Mouse (Mus musculus) frontal cortex, postnatal 14 days (tissue): ENCODE measurements at regions not wholly inside any gene's neighbourhood (a gene's known extent, or its start where the extent isn't known, plus 50 kb on each side); places are given as distances from the start of the nearest gene placed in this dataset.

Experiments used
- DNase-seq, 2 experiments: peaks; one replicate each; pipeline ENCODE4 v3.0.0; 2022; ENCODE audit warnings: low spot score in 2 of 2

- DNase-seq: no peak
Observed at GRCm38 (mm10) chr8:34709316-34709715, 597.8 kb upstream of the Gm10131 start.

GRCm38 (mm10) chr8:34703351-34703750 lies 591.8 kb upstream of the Gm10131 start:
- DNase-seq: no peak

DNA sequence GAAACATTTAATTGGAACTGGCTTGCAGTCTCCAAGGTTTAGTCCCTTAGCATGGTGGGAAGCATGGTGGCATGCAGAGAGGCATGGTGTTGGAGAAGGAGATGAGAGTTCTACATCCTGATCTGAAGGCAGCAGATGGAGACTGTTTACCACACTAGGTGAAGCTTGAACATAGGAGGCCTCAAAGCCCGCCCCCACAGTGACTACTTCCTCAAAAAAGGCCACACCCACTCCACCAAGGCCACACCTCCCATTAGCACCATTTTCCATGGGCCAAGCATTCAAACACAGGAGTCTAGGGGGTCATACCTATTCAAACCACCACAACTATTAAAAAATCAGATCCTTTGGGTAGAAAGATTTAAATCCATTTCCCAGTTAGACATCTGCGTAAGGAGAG lies 591.3 kb upstream of the Gm10131 start:
- no peak for DNase-seq

DNA sequence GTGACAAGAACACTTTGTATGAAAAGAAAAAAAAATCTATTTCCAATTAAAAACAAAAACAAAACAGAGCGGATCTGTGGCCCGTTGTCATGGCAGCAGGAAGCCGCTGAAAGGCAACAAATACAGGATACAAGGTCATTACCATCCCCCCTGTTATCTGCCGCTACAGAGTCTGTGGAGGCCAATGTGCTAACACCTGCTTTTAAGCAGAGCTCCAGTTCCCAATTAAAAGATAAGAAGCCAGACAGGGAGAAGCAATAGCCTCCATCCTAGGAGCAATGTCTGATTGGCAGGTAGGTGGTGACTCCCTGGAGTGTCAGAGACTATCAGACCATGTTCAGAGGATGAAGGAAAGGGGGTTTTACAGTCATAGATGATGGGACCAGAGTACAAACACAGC lies 587.5 kb upstream of the Gm10131 start:
- no peak for DNase-seq

DNA sequence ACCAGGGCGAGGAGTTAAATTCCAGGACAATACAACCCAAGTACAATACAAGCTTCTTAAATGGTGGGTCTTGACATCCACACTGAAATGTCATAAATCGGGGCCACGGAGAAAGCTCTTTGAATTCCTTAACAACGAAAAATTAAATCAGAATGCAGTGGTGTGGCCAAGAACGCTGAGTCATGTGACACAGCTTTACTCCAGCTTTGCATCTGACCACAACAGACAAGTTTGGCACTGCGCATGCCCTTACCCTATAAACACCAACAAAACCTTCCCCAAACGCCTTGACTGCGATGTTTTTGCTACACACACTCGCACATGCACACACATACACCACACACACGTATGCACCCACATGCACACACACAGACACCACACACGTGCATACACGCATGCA lies 584.8 kb upstream of the Gm10131 start:
- DNase-seq: no peak

- no peak for DNase-seq
Observed at GRCm38 (mm10) chr8:34692606-34693005, 581.1 kb upstream of the Gm10131 start.

DNA sequence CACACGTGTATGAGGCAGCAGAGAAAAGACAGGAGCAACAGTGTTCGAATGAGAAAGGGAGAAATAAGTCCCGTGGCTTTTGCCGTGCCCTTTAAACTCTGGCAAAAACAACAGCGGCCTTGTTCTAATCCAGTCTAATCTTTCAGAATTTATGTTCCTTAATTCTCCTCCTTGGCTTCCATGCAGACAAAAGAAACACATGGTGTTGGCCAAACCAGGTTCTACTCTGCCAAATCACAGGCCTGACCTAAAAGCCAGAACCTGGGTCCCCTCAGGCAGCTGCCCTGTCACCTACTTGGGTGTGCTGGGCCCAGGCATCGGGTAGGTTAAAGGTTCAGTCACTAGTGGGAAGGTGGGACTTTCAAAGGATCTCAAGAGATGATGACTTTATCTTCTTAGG lies 580.2 kb upstream of the Gm10131 start:
- no peak for DNase-seq

DNA sequence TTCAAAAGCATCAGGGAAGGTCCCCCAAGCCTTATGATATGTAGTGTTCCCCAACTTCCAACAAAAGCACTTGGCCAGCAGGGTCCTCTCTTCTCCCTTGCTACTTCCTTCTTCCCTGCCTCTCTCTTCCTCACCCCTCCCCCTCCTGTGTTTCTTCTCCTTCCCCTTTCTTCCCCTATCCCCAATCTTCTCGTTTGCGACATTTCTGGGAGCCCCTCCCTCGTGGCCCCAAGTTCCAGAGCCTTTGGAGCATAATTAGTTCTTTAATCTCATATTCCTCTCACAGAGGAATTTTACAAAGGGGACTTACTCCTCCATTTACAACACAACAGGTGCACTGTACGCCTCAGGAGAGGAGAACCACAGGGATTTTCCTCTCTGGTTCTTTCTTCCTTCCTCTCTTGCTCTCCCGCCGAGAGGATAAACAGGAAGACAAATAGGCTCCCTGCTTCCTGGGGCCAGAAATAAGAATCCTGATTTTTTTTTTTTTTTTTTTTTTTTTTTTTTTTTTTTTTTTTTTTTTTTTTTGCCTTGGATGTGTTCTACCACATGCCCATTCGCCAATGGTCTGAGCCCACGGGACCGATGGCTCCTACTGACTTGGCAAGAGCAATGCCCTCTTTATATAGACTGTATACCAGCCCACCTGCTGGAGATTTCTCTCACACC lies 578.4 kb upstream of the Gm10131 start:
- DNase-seq: no peak

GRCm38 (mm10) chr8:34689049-34689824 lies 577.7 kb upstream of the Gm10131 start:
- no peak for DNase-seq

GRCm38 (mm10) chr8:34688396-34689048 lies 577.0 kb upstream of the Gm10131 start:
- DNase-seq: no peak

- no peak for DNase-seq
Observed at GRCm38 (mm10) chr8:34686371-34686770, 574.8 kb upstream of the Gm10131 start.

DNA sequence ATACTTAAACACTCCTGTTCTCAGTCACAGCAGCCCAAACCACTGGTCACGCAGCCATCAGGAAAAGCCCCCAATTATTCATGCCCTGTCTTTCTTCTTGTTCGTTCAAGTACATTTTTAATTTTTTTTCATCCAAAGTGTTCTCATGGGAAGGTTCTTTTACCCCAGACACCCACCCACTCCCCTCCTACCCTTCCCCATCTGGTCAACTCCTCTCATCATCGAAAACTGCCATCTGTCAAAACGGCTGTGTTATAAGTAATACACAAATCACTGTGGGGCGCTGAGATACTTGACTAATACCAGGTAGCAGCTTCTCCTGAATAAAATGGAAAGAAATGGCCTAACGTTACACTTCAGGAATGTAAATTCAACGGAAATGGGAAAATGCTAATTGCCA lies 573.1 kb upstream of the Gm10131 start:
- no peak for DNase-seq

GRCm38 (mm10) chr8:34683173-34683572 lies 571.6 kb upstream of the Gm10131 start:
- no peak for DNase-seq

DNA sequence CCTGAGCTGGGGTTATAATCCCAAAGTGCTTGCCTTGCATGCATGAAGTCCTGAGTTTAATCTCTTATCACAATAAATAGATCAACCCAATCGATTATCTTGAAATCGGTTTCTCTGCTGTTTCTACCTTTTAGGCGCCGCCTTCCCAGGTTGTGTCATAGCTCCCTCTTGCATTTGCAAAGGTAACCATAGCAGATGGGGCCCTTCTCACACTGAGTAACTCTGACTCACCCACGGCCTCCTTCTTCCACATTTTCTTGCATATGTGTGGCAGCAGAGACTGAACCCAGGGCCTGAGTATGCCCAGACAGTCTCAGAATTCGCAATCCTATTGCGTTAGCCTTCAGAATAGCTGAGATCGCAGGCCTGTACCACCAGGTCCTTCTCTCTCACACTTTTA lies 570.7 kb upstream of the Gm10131 start:
- DNase-seq: no peak

DNA sequence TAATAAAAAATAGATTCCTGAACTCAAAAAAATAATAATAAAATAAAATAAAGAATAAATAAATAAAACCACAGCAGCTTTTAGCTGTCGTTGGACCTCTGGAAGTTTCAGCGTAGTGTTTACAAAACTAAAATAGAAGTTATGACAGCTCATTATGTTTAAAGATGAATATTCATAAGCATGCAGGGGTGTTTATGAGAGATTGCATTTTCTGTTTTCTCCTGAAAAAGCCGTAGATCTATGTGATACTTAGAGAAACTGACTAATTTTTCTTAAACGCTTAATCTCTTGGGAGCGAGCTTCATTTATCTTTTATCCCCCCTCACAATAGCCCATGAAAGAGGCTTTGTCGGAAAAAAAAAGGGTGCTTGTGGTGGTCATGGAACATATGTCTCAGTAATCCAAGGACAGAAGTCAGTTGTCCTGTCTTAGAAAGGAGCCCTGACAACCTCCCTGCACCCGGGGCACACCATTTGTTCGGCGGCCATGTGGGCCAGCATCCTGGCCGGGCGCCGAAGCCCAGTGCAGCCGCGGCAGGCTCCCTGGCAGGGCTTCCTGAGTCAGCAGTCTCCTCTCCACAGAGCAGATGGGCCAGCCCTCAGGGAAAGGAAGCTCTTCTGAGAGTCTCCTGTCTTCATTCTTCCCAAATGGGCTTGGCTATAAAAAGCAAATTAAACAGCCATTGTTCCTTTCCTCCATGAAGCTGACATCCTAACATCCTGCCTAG lies 568.2 kb upstream of the Gm10131 start:
- DNase-seq: peak; percentile 43 to 45

- DNase-seq: no peak
Observed at GRCm38 (mm10) chr8:34678879-34679278, 567.3 kb upstream of the Gm10131 start.

- DNase-seq: no peak
Observed at GRCm38 (mm10) chr8:34671716-34672115, 560.2 kb upstream of the Gm10131 start.

DNA sequence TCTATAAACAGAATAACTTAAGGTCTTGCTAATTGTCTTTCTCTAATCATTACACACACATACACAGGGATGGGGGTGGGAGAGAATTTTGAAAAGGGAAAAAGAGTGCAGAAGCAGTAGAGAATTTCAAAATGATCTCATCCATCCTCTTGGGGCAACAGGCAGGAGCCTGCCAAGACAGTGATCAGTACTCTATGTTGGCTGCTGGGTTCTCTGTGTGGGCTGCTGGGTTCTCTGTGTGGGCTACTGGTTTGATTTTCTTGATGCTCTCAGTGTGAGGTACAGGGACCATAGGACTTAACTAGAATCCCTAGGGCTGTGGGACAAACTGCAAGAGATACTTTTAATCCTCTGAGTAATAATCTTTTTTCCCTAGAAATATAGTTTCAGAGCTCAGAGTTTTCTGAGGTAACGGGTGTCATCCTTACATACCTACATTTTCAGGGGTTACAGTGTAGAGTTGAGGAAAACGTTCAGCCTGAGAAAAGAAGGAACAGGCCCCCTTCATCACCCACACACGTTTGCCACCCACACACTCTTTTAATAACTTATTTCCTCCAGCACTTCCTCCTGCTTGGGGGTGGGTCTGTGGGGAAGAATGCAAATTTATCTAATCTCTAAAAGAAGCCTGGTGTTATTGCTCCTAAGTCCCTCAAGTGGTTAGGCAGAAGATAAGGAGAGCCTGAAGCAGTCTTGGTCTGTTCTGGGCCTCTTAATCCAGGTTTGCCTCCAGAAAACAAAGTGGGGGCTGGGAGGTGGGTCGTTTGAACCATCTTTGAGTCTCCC lies 559.6 kb upstream of the Gm10131 start:
- DNase-seq: no peak

DNA sequence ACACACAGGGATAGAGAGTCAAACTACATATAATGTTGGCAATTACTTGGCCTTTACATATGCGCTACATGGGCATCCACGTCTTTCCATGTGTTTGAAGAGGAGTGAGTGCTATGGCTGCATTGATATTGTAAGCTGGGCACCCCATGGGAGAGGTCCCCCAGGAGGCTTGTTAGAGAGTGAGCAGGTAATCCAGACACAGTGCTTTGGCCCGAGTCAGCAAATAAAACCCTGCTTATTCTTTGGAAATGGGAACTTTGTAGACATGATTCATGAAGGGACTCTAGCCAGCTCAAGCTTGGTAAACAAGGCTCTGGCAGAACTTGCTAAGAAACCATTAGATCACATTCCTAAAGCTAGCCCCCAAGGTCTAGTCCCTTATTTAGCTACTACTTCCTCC lies 557.6 kb upstream of the Gm10131 start:
- DNase-seq: no peak

- no peak for DNase-seq
Observed at GRCm38 (mm10) chr8:34664429-34664828, 552.9 kb upstream of the Gm10131 start.

DNA sequence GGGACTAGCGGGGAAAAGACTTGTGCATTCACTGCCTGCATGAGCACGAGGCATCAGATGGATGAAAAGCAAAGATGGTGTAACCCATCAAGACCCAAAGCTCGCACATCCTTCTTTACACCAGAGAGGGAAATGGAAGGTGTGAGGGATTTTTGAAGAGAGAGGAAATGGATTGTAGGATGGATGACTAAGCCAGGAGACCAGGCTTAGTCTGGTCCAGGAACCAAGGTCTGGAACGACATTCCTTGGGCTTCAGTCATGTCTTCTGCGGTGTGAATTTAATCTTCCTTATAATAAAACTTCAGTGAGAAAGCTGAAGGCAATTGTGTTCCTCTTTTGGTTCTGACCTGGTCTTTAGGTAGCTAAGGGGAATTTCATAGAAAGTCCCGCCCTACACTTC lies 551.0 kb upstream of the Gm10131 start:
- no peak for DNase-seq

- no peak for DNase-seq
Observed at GRCm38 (mm10) chr8:34651750-34652149, 540.2 kb upstream of the Gm10131 start.
